Mouse (Mus musculus) erythroblast, embryonic 14.5 days (primary cell): ENCODE measurements around the gene Car15.

Experiments used
- GATA1 ChIP-seq: IDR thresholded peaks from 2 replicates; pipeline ENCODE4 v1.6.1; 2012; ENCODE audit warnings: low read length, inconsistent platforms, mixed read lengths
- TAL1 ChIP-seq: IDR thresholded peaks from 3 replicates; pipeline ENCODE4 v1.6.1; 2012; ENCODE audit warnings: low read length, inconsistent platforms, mixed read lengths

DNA sequence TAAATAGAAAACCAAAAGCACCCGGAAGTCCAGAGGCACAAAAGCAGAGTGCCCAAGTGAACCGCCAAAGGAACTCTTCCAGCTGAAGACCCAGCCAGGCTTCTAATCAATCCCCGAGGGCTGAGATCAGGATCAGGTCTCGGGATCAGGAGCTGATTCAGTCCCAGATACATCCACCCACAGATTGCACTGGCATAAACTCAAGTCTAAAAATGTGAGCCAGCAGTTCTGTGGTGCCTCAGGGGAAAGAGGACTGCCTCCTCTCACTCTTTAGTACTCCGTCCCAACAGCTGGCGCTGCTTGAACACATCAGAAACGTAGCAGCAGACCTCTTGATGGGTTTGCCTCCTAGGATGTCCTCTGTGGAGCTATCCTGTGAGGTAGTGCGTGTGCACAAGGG lies 21.6 kb downstream of the Car15 start:
- TF ChIP-seq TAL1 (no peak), GATA1 (no peak)
